Mouse (Mus musculus) lung, embryonic 14.5 days (tissue): ENCODE results near the gene Rap1gap. TPM values are rescaled to one million over a fixed set of nuclear protein-coding genes. Genes with fewer than 3 reads are reported as not detected.

Experiments used
- ATAC-seq: fragments of 200-750 bp; cut with Nextera tagmentation; 2 replicates; pipeline ENCODE4 v1.8.0; 2017; ENCODE audit warnings: mild to moderate bottlenecking, moderate TSS enrichment, moderate library complexity; ENCODE audit not compliant: insufficient read depth
- DNase-seq: peaks from one replicate; pipeline ENCODE4 v3.0.0-alpha.2; 2015
- H3K27ac ChIP-seq: fragments of 300-500 bp; sonication (generic); 2 replicates; pipeline ENCODE4 v1.5.1; 2014; ENCODE audit warnings: low read depth, mild to moderate bottlenecking, moderate library complexity
- H3K27me3 ChIP-seq: fragments of 300-500 bp; sonication (generic); 2 replicates; pipeline ENCODE4 v1.6.1; 2014; ENCODE audit warnings: low read length, control low read depth; ENCODE audit not compliant: insufficient read depth
- H3K36me3 ChIP-seq: fragments of 300-500 bp; sonication (generic); 2 replicates; pipeline ENCODE4 v1.6.1; 2014; ENCODE audit warnings: control low read depth; ENCODE audit not compliant: insufficient read depth
- H3K4me1 ChIP-seq: fragments of 300-500 bp; sonication (generic); 2 replicates; pipeline ENCODE4 v1.6.1; 2014; ENCODE audit warnings: antibody characterized with exemption, control low read depth; ENCODE audit not compliant: insufficient read depth
- H3K4me2 ChIP-seq: fragments of 300-500 bp; sonication (generic); 2 replicates; pipeline ENCODE4 v1.6.1; 2014; ENCODE audit warnings: mild to moderate bottlenecking
- H3K4me3 ChIP-seq: fragments of 300-500 bp; sonication (generic); 2 replicates; pipeline ENCODE4 v1.5.1; 2014; ENCODE audit warnings: low read depth, low read length
- H3K9ac ChIP-seq: fragments of 300-500 bp; sonication (generic); 2 replicates; pipeline ENCODE4 v1.6.1; 2014
- H3K9me3 ChIP-seq: fragments of 300-500 bp; sonication (generic); 2 replicates; pipeline ENCODE4 v1.6.1; 2016; ENCODE audit warnings: low read depth, low read length, control low read depth
- CTCF ChIP-seq: IDR thresholded peaks from 2 replicates; pipeline ENCODE4 v1.5.1; 2016; ENCODE audit warnings: antibody characterized with exemption, low read depth
- WGBS: fragments of 180-500 bp; shearing (Covaris S2); extraction: QIAGEN DNeasy Blood & Tissue Kit; methylation state at CpG from one replicate; pipeline ENCODE4 v1.1.7; 2014; 5-methylcytosine and 5-hydroxymethylcytosine counted together
- polyA plus RNA-seq: library from polyadenylated mRNA; unstranded; fragments of >200 nt; fragmentation: Nextera tagmentation; extraction: Ambion mirVana; gene quantifications from 2 replicates; pipeline ENCODE4 v1.2.1, GENCODE M21; 2014

Rap1gap gene
- polyA plus RNA-seq, 1 experiment from 2014 or later = 8.4 TPM

GRCm38 (mm10) chr4:137671711-137672500 is 7.4 kb downstream of the Rap1gap start:
- Histone ChIP-seq H3K36me3 (no peaks in the 10 kb centered on the region), H3K27ac (no peak overlapping the region), H3K9ac (no peak overlapping the region), H3K27me3 (peaks cover under 1% of the 10 kb centered on the region; the same call in 1 of the 2 replicates), H3K9me3 (no peaks in the 10 kb centered on the region), H3K4me3 (no peak overlapping the region), H3K4me1 (no peaks in the 10 kb centered on the region), H3K4me2 (no peak overlapping the region)
- ATAC-seq = no peak
- DNase-seq = no peak
- 66% methylated on average over 13 of the region's 13 CpGs for WGBS
- no peak for TF ChIP-seq CTCF

GRCm38 (mm10) chr4:137675566-137675965 is 11.0 kb downstream of the Rap1gap start:
- ATAC-seq (no peak), DNase-seq (no peak)
- H3K27me3 ChIP-seq = peaks cover 9% of the 10 kb centered on the region
- TF ChIP-seq CTCF = no peak
- no peaks in the 10 kb centered on the region for H3K9me3 ChIP-seq
- no peak overlapping the region for H3K27ac ChIP-seq
- H3K36me3 ChIP-seq = no peaks in the 10 kb centered on the region
- no peaks in the 10 kb centered on the region for H3K4me1 ChIP-seq
- H3K4me3 ChIP-seq = no peak overlapping the region
- H3K9ac ChIP-seq = no peak overlapping the region
- WGBS = 63% methylated on average over 7 of the region's 7 CpGs
- no peak overlapping the region for H3K4me2 ChIP-seq

- Histone ChIP-seq H3K9ac (no peak overlapping the region), H3K9me3 (no peaks in the 10 kb centered on the region), H3K4me1 (no peaks in the 10 kb centered on the region), H3K27me3 (peaks cover 14% of the 10 kb centered on the region), H3K27ac (no peak overlapping the region), H3K4me2 (no peak overlapping the region), H3K4me3 (no peak overlapping the region), H3K36me3 (no peaks in the 10 kb centered on the region)
- TF ChIP-seq CTCF = peak; percentile 96
- peak; percentile 38; the same call in 1 of the 2 replicates for ATAC-seq
- 6% methylated on average over 10 of the region's 11 CpGs for WGBS
- peak; percentile 86 for DNase-seq
Measured at GRCm38 (mm10) chr4:137676057-137676456, 11.5 kb downstream of the Rap1gap start.

- Histone ChIP-seq H3K9ac (no peak overlapping the region), H3K9me3 (no peaks in the 10 kb centered on the region), H3K4me1 (no peaks in the 10 kb centered on the region), H3K4me3 (no peak overlapping the region), H3K27ac (no peak overlapping the region), H3K27me3 (peaks cover 23% of the 10 kb centered on the region), H3K36me3 (no peaks in the 10 kb centered on the region), H3K4me2 (no peak overlapping the region)
- no peak for ATAC-seq
- 66% methylated on average over 13 of the region's 13 CpGs for WGBS
- no peak for TF ChIP-seq CTCF
- no peak for DNase-seq
Measured at GRCm38 (mm10) chr4:137676700-137677484, 12.4 kb downstream of the Rap1gap start.

GRCm38 (mm10) chr4:137677906-137678305 is 13.4 kb downstream of the Rap1gap start:
- H3K27me3 ChIP-seq = peaks cover 32% of the 10 kb centered on the region
- WGBS = 84% methylated on average over 5 of the region's 5 CpGs
- H3K9ac ChIP-seq = no peak overlapping the region
- H3K4me3 ChIP-seq = no peak overlapping the region
- H3K9me3 ChIP-seq = no peaks in the 10 kb centered on the region
- no peak for TF ChIP-seq CTCF
- H3K4me1 ChIP-seq = no peaks in the 10 kb centered on the region
- no peak for ATAC-seq
- no peak overlapping the region for H3K27ac ChIP-seq
- no peaks in the 10 kb centered on the region for H3K36me3 ChIP-seq
- H3K4me2 ChIP-seq = no peak overlapping the region
- no peak for DNase-seq

- H3K36me3 ChIP-seq = no peaks in the 10 kb centered on the region
- H3K4me1 ChIP-seq = no peaks in the 10 kb centered on the region
- H3K9ac ChIP-seq = no peak overlapping the region
- 67% methylated on average over 9 of the region's 9 CpGs for WGBS
- no peaks in the 10 kb centered on the region for H3K9me3 ChIP-seq
- H3K27me3 ChIP-seq = peaks cover 32% of the 10 kb centered on the region
- ATAC-seq (no peak), DNase-seq (no peak)
- no peak for TF ChIP-seq CTCF
- no peak overlapping the region for H3K27ac ChIP-seq
- no peak overlapping the region for H3K4me2 ChIP-seq
- H3K4me3 ChIP-seq = no peak overlapping the region
Measured at GRCm38 (mm10) chr4:137678568-137678967, 14.0 kb downstream of the Rap1gap start.

- Histone ChIP-seq H3K4me2 (no peak overlapping the region), H3K27ac (no peak overlapping the region), H3K4me3 (no peak overlapping the region), H3K9me3 (no peaks in the 10 kb centered on the region), H3K9ac (no peak overlapping the region), H3K27me3 (peaks cover 32% of the 10 kb centered on the region), H3K36me3 (no peaks in the 10 kb centered on the region), H3K4me1 (no peaks in the 10 kb centered on the region)
- ATAC-seq (no peak), DNase-seq (no peak)
- WGBS = 77% methylated on average over 2 of the region's 2 CpGs
- no peak for TF ChIP-seq CTCF
Measured at GRCm38 (mm10) chr4:137679979-137680550, 15.5 kb downstream of the Rap1gap start.
